Mouse (Mus musculus) midbrain, embryonic 13.5 days (tissue): Measurements from ENCODE around the gene Abtb1. TPM values are rescaled to one million over a fixed set of nuclear protein-coding genes. Genes with fewer than 3 reads are reported as not detected.

Experiments used
- ATAC-seq: fragments of 200-750 bp; cut with Nextera tagmentation; 2 replicates; pipeline ENCODE4 v1.8.0; 2017; ENCODE audit warnings: mild to moderate bottlenecking, moderate TSS enrichment, moderate library complexity
- H3K27ac ChIP-seq: fragments of 300-500 bp; sonication (generic); 2 replicates; pipeline ENCODE4 v1.5.1; 2015; ENCODE audit warnings: inconsistent platforms, mild to moderate bottlenecking, moderate library complexity
- H3K27me3 ChIP-seq: fragments of 300-500 bp; sonication (generic); 2 replicates; pipeline ENCODE4 v1.6.1; 2015; ENCODE audit warnings: mild to moderate bottlenecking, inconsistent platforms
- H3K36me3 ChIP-seq: fragments of 300-500 bp; sonication (generic); 2 replicates; pipeline ENCODE4 v1.6.1; 2015; ENCODE audit warnings: mild to moderate bottlenecking, inconsistent platforms
- H3K4me1 ChIP-seq: fragments of 300-500 bp; sonication (generic); replicated peaks from 2 replicates; pipeline ENCODE4 v1.6.1; 2015; ENCODE audit warnings: inconsistent platforms
- H3K4me2 ChIP-seq: fragments of 300-500 bp; sonication (generic); replicated peaks from 2 replicates; pipeline ENCODE4 v1.6.1; 2015; ENCODE audit warnings: moderate library complexity, mild to moderate bottlenecking, inconsistent platforms
- H3K4me3 ChIP-seq: fragments of 300-500 bp; sonication (generic); replicated peaks from 2 replicates; pipeline ENCODE4 v1.5.1; 2015; ENCODE audit warnings: mild to moderate bottlenecking, inconsistent platforms
- H3K9ac ChIP-seq: fragments of 300-500 bp; sonication (generic); replicated peaks from 2 replicates; pipeline ENCODE4 v1.6.1; 2015; ENCODE audit warnings: mild to moderate bottlenecking, inconsistent platforms
- H3K9me3 ChIP-seq: fragments of 300-500 bp; sonication (generic); 2 replicates; pipeline ENCODE4 v1.6.1; 2016; ENCODE audit warnings: mild to moderate bottlenecking, inconsistent platforms
- WGBS: fragments of 180-500 bp; shearing (Covaris S2); methylation state at CpG from one replicate; pipeline ENCODE4 v1.1.7; 2015; 5-methylcytosine and 5-hydroxymethylcytosine counted together
- polyA plus RNA-seq: library from polyadenylated mRNA; unstranded; fragments of >200 nt; fragmentation: Nextera tagmentation; extraction: Ambion mirVana; gene quantifications from 2 replicates; pipeline ENCODE4 v1.2.1, GENCODE M21; 2015

Gene Abtb1
- polyA plus RNA-seq, 1 experiment from 2014 or later = 35.9 TPM

GRCm38 (mm10) chr6:88811396-88811795, 30.4 kb downstream of the Abtb1 start:
- 76% methylated on average over 6 of the region's 7 CpGs for WGBS
- Histone ChIP-seq H3K36me3 (no peaks in the 10 kb centered on the region), H3K4me3 (no peak overlapping the region), H3K4me2 (no peak overlapping the region), H3K9me3 (no peaks in the 10 kb centered on the region), H3K27me3 (no peaks in the 10 kb centered on the region), H3K27ac (no peak overlapping the region), H3K9ac (no peak overlapping the region), H3K4me1 (peaks cover 7% of the 10 kb centered on the region)
- ATAC-seq = no peak

GRCm38 (mm10) chr6:88810291-88810690, 31.5 kb downstream of the Abtb1 start:
- WGBS = 66% methylated on average over 3 of the region's 3 CpGs
- ATAC-seq = no peak
- Histone ChIP-seq H3K9me3 (no peaks in the 10 kb centered on the region), H3K4me3 (no peak overlapping the region), H3K9ac (no peak overlapping the region), H3K36me3 (no peaks in the 10 kb centered on the region), H3K27ac (no peak overlapping the region), H3K27me3 (no peaks in the 10 kb centered on the region), H3K4me2 (no peak overlapping the region), H3K4me1 (peaks cover 6% of the 10 kb centered on the region)

GRCm38 (mm10) chr6:88809091-88810037, 32.4 kb downstream of the Abtb1 start:
- no peak for ATAC-seq
- no peak overlapping the region for H3K27ac ChIP-seq
- no peaks in the 10 kb centered on the region for H3K27me3 ChIP-seq
- H3K4me3 ChIP-seq = no peak overlapping the region
- no peaks in the 10 kb centered on the region for H3K9me3 ChIP-seq
- no peak overlapping the region for H3K9ac ChIP-seq
- no peaks in the 10 kb centered on the region for H3K36me3 ChIP-seq
- 74% methylated on average over 23 of the region's 23 CpGs for WGBS
- no peaks in the 10 kb centered on the region for H3K4me1 ChIP-seq
- no peak overlapping the region for H3K4me2 ChIP-seq

- Histone ChIP-seq H3K4me3 (no peak overlapping the region), H3K9ac (no peak overlapping the region), H3K27ac (no peak overlapping the region), H3K36me3 (no peaks in the 10 kb centered on the region), H3K4me2 (no peak overlapping the region), H3K27me3 (no peaks in the 10 kb centered on the region; the same call in 1 of the 2 replicates), H3K9me3 (no peaks in the 10 kb centered on the region), H3K4me1 (0 out of 2 replicates have a peak, but pooled peaks cover 2% of the 10 kb centered on the region)
- ATAC-seq = no peak
- 92% methylated on average over 17 of the region's 17 CpGs for WGBS
Observed at GRCm38 (mm10) chr6:88804966-88805577, 36.7 kb downstream of the Abtb1 start.

- Histone ChIP-seq H3K4me3 (no peak overlapping the region), H3K27me3 (no peaks in the 10 kb centered on the region; the same call in 1 of the 2 replicates), H3K4me2 (no peak overlapping the region), H3K9me3 (no peaks in the 10 kb centered on the region), H3K36me3 (no peaks in the 10 kb centered on the region), H3K9ac (no peak overlapping the region), H3K4me1 (0 out of 2 replicates have a peak, but pooled peaks cover 2% of the 10 kb centered on the region), H3K27ac (no peak overlapping the region)
- no peak for ATAC-seq
- WGBS = 92% methylated on average over 4 of the region's 4 CpGs
Observed at GRCm38 (mm10) chr6:88803957-88804695, 37.7 kb downstream of the Abtb1 start.

GRCm38 (mm10) chr6:88803051-88803450, 38.7 kb downstream of the Abtb1 start:
- Histone ChIP-seq H3K9me3 (no peaks in the 10 kb centered on the region), H3K4me3 (no peak overlapping the region), H3K4me2 (no peak overlapping the region), H3K27ac (no peak overlapping the region), H3K4me1 (0 out of 2 replicates have a peak, but pooled peaks cover 2% of the 10 kb centered on the region), H3K9ac (no peak overlapping the region), H3K27me3 (no peaks in the 10 kb centered on the region; the same call in 1 of the 2 replicates), H3K36me3 (no peaks in the 10 kb centered on the region)
- WGBS = 92% methylated on average over 7 of the region's 7 CpGs
- no peak for ATAC-seq

GRCm38 (mm10) chr6:88800735-88801134, 41.0 kb downstream of the Abtb1 start:
- no peak for ATAC-seq
- no peak overlapping the region for H3K27ac ChIP-seq
- H3K27me3 ChIP-seq = no peaks in the 10 kb centered on the region; the same call in 1 of the 2 replicates
- WGBS = 69% methylated on average over 3 of the region's 3 CpGs
- H3K4me1 ChIP-seq = 0 out of 2 replicates have a peak, but pooled peaks cover 2% of the 10 kb centered on the region
- H3K9me3 ChIP-seq = no peaks in the 10 kb centered on the region
- H3K4me3 ChIP-seq = no peak overlapping the region
- no peak overlapping the region for H3K4me2 ChIP-seq
- no peaks in the 10 kb centered on the region for H3K36me3 ChIP-seq
- no peak overlapping the region for H3K9ac ChIP-seq

- no peak overlapping the region for H3K4me2 ChIP-seq
- H3K36me3 ChIP-seq = no peaks in the 10 kb centered on the region
- 0 out of 2 replicates have a peak, but pooled peaks cover 2% of the 10 kb centered on the region for H3K4me1 ChIP-seq
- H3K4me3 ChIP-seq = no peak overlapping the region
- H3K27ac ChIP-seq = no peak overlapping the region
- no peaks in the 10 kb centered on the region; the same call in 1 of the 2 replicates for H3K27me3 ChIP-seq
- 88% methylated on average over 7 of the region's 7 CpGs for WGBS
- H3K9ac ChIP-seq = no peak overlapping the region
- no peaks in the 10 kb centered on the region for H3K9me3 ChIP-seq
- no peak for ATAC-seq
Observed at GRCm38 (mm10) chr6:88800191-88800590, 41.6 kb downstream of the Abtb1 start.

GRCm38 (mm10) chr6:88794561-88794971, 47.2 kb downstream of the Abtb1 start:
- no peaks in the 10 kb centered on the region for H3K9me3 ChIP-seq
- no peak overlapping the region for H3K9ac ChIP-seq
- ATAC-seq = no peak
- H3K4me1 ChIP-seq = peaks cover 29% of the 10 kb centered on the region
- no peaks in the 10 kb centered on the region for H3K27me3 ChIP-seq
- 82% methylated on average over 14 of the region's 14 CpGs for WGBS
- H3K27ac ChIP-seq = no peak overlapping the region
- no peak overlapping the region for H3K4me3 ChIP-seq
- no peak overlapping the region for H3K4me2 ChIP-seq
- no peaks in the 10 kb centered on the region for H3K36me3 ChIP-seq

- Histone ChIP-seq H3K4me1 (peaks cover 31% of the 10 kb centered on the region), H3K9me3 (no peaks in the 10 kb centered on the region), H3K36me3 (no peaks in the 10 kb centered on the region), H3K27ac (no peak overlapping the region), H3K4me2 (no peak overlapping the region), H3K9ac (no peak overlapping the region), H3K27me3 (no peaks in the 10 kb centered on the region), H3K4me3 (no peak overlapping the region)
- no peak for ATAC-seq
- WGBS = 84% methylated on average over 13 of the region's 13 CpGs
Observed at GRCm38 (mm10) chr6:88793872-88794271, 47.9 kb downstream of the Abtb1 start.

- 32% methylated on average over 2 of the region's 2 CpGs for whole genome bisulfite sequencing
- Histone ChIP-seq H3K27me3 (no peaks in the 10 kb centered on the region), H3K9me3 (no peaks in the 10 kb centered on the region), H3K36me3 (no peaks in the 10 kb centered on the region), H3K4me2 (no peak overlapping the region), H3K27ac (no peak overlapping the region), H3K4me3 (no peak overlapping the region), H3K9ac (no peak overlapping the region), H3K4me1 (peaks cover 35% of the 10 kb centered on the region)
- ATAC-seq = peak; percentile 74; the same call in 1 of the 2 replicates
Observed at GRCm38 (mm10) chr6:88793243-88793642, 48.5 kb downstream of the Abtb1 start.
